Mouse (Mus musculus) stomach, postnatal 0 days (tissue): ENCODE data around the gene Pitpnm2.

Source experiments
- CTCF ChIP-seq: IDR thresholded peaks from 2 replicates; pipeline ENCODE4 v1.5.1; 2016; ENCODE audit warnings: antibody characterized with exemption, low read depth, mild to moderate bottlenecking, moderate library complexity
- EP300 ChIP-seq: optimal IDR thresholded peaks from 2 replicates; pipeline ENCODE3; 2016; ENCODE audit warnings: antibody characterized with exemption

DNA sequence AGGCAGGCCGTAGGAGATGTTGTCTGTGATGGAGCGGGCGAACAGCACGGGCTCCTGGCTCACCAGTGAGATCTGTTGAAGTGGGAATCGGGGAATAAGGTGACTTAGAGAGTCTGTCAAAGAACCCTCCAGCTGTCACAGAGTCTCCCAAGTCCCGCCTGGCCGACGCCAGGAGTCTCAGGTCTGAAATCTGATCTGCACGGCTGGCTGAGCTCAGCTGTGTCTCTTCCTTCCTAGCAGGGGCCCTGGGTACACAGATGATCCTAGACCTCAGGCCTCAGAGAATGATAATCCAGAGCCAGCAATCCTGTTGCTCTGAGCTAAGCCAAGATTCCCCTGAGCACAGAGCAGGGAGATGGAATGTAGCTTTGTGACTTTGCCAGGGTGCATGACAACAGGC is 175.9 kb downstream of the Pitpnm2 start:
- TF ChIP-seq CTCF (no peak), EP300 (no peak)
